Mouse (Mus musculus): Measurements from ENCODE around the gene Aurkc. TPM values are rescaled to one million over a fixed set of nuclear protein-coding genes. Genes with fewer than 3 reads are reported as not detected.
"Not testable (repeated sequence)": the region's sequence is repeated elsewhere in the genome, so short reads cannot be mapped to it uniquely, and the experiment has no call there.

The Aurkc gene
- polyA plus RNA-seq (2015; fragmentation: Nextera tagmentation; extraction: Ambion mirVana), result not detected in 2 replicates

GRCm38 (mm10) chr7:6995251-6995650 is at the start of gene Aurkc:
Gene Aurkc (plus strand): TSS chr7:6995300.
- not testable (repeated sequence) for H3K9me3 ChIP-seq (replicated peaks); H3K36me3 ChIP-seq; H3K4me1 ChIP-seq; H3K27me3 ChIP-seq (replicated peaks); ATAC-seq (ENCODE audit: low FRiP score); H3K9ac ChIP-seq (replicated peaks); H3K4me3 ChIP-seq (replicated peaks); H3K27ac ChIP-seq (replicated peaks); H3K4me2 ChIP-seq
- 86% methylated on average over 11 of the region's 11 CpGs for WGBS

DNA sequence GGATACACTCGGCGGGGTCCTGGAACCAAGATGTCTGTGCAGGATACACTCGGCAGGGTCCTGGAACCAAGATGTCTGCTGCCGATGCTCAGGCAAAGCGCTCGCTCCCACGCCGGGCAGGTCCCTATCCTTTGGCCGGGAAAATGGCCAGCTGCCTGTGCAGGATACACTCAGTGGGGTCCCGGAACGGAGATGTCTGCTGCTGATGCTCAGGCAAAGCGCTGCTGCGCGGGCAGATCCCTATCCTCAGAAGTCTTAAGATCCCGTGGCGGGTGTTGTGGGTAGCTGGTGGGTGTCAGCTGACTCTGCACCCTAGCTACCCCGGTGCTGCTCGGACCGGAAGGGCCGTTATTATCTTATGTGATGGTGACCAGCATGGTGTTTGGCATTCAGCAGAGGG is 47.0 kb upstream of the Aurkc start:
- H3K36me3 ChIP-seq; H3K4me3 ChIP-seq (replicated peaks); ATAC-seq (ENCODE audit: low FRiP score); H3K27ac ChIP-seq (replicated peaks); H3K27me3 ChIP-seq (replicated peaks); H3K4me1 ChIP-seq; H3K9me3 ChIP-seq (replicated peaks); H3K4me2 ChIP-seq; H3K9ac ChIP-seq (replicated peaks): not testable (repeated sequence)
- WGBS, result 96% methylated on average over 20 of the region's 20 CpGs

- Histone ChIP-seq H3K4me2 (no peak overlapping the region), H3K9me3 (replicated peaks) (no peaks in the 10 kb centered on the region), H3K9ac (replicated peaks) (no peak overlapping the region), H3K27ac (replicated peaks) (no peak overlapping the region), H3K4me3 (replicated peaks) (no peak overlapping the region), H3K4me1 (no peaks in the 10 kb centered on the region), H3K27me3 (replicated peaks) (no peaks in the 10 kb centered on the region), H3K36me3 (peaks cover 3% of the 10 kb centered on the region; the same call in 1 of the 2 replicates)
- 93% methylated on average over 4 of the region's 4 CpGs for WGBS
- ATAC-seq (ENCODE audit: low FRiP score), result no peak
Measured at GRCm38 (mm10) chr7:6956576-6956975, 38.5 kb upstream of the Aurkc start.

- no peaks in the 10 kb centered on the region for H3K27me3 ChIP-seq (replicated peaks)
- H3K4me2 ChIP-seq, result no peak overlapping the region
- ATAC-seq (ENCODE audit: low FRiP score), result no peak
- no peaks in the 10 kb centered on the region for H3K4me1 ChIP-seq
- no peak overlapping the region for H3K27ac ChIP-seq (replicated peaks)
- 89% methylated on average over 1 of the region's 1 CpGs for WGBS
- H3K4me3 ChIP-seq (replicated peaks), result no peak overlapping the region
- H3K9ac ChIP-seq (replicated peaks), result no peak overlapping the region
- H3K9me3 ChIP-seq (replicated peaks), result no peaks in the 10 kb centered on the region; the same call in 1 of the 2 replicates
- peaks cover 13% of the 10 kb centered on the region; the same call in 1 of the 2 replicates for H3K36me3 ChIP-seq
Measured at GRCm38 (mm10) chr7:6958574-6958973, 36.5 kb upstream of the Aurkc start.

DNA sequence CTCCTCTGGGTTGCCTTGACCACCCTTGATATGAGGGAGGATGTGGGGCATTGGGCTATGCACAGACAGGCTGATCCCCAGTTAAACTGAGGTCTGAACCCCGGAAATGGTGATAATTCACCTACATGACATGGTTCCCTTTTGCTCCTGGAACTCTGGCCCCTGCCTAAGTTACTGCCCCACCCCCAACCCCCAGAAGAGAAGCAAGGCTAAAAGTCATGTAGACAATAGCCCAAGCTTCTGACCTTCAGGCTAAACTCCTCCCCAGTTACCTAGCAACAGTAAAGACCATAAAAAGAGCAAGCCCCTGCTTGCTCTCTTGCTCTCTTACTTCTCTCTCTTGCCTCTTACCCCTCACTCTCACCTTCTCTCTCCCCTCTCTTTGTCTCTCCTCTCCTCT is 21.5 kb upstream of the Aurkc start:
- no peaks in the 10 kb centered on the region for H3K4me1 ChIP-seq
- no peak for ATAC-seq (ENCODE audit: low FRiP score)
- 67% methylated on average over 1 of the region's 1 CpGs for WGBS
- no peaks in the 10 kb centered on the region for H3K36me3 ChIP-seq
- H3K27me3 ChIP-seq (replicated peaks), result no peaks in the 10 kb centered on the region
- H3K9ac ChIP-seq (replicated peaks), result no peak overlapping the region
- H3K4me2 ChIP-seq, result no peak overlapping the region
- no peak overlapping the region for H3K4me3 ChIP-seq (replicated peaks)
- no peaks in the 10 kb centered on the region for H3K9me3 ChIP-seq (replicated peaks)
- H3K27ac ChIP-seq (replicated peaks), result no peak overlapping the region

DNA sequence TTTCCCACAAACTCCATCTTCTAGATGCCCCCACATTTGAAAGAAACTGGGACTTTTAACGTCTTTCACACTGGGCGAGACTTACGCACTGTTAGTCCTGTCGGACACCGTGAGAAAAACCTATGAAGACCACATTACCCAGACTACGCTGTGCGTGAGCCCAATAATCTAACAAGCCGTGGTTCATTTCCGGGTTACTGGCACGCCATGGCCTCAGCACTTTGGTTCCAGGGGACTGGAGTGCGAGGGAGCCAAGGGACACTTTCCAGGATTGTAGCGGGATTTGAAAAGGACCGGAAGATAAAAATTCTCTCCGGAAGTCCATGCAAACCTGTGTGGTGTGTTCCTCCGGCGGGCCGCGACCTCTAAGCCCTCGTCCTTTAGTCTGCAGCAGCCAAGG is 18.2 kb upstream of the Aurkc start:
- 93% methylated on average over 19 of the region's 19 CpGs for WGBS
- H3K9ac ChIP-seq (replicated peaks), result no peak overlapping the region
- no peak overlapping the region for H3K4me2 ChIP-seq
- no peaks in the 10 kb centered on the region for H3K9me3 ChIP-seq (replicated peaks)
- no peaks in the 10 kb centered on the region for H3K27me3 ChIP-seq (replicated peaks)
- no peaks in the 10 kb centered on the region for H3K36me3 ChIP-seq
- no peaks in the 10 kb centered on the region for H3K4me1 ChIP-seq
- H3K27ac ChIP-seq (replicated peaks), result no peak overlapping the region
- ATAC-seq (ENCODE audit: low FRiP score), result no peak
- H3K4me3 ChIP-seq (replicated peaks), result no peak overlapping the region

- not testable (repeated sequence) for H3K4me2 ChIP-seq; H3K4me1 ChIP-seq; ATAC-seq (ENCODE audit: low FRiP score); H3K9ac ChIP-seq (replicated peaks); H3K27ac ChIP-seq (replicated peaks); H3K36me3 ChIP-seq; H3K9me3 ChIP-seq (replicated peaks); H3K27me3 ChIP-seq (replicated peaks); H3K4me3 ChIP-seq (replicated peaks)
- 55% methylated on average over 3 of the region's 3 CpGs for WGBS
Measured at GRCm38 (mm10) chr7:6998914-6999313, 3.8 kb downstream of the Aurkc start.

GRCm38 (mm10) chr7:7005441-7005840 is 10.3 kb downstream of the Aurkc start:
- not testable (repeated sequence) for H3K9me3 ChIP-seq (replicated peaks); H3K4me3 ChIP-seq (replicated peaks); H3K9ac ChIP-seq (replicated peaks); H3K36me3 ChIP-seq; H3K27me3 ChIP-seq (replicated peaks); H3K27ac ChIP-seq (replicated peaks); H3K4me2 ChIP-seq; ATAC-seq (ENCODE audit: low FRiP score); H3K4me1 ChIP-seq
- 80% methylated on average over 5 of the region's 5 CpGs for WGBS

GRCm38 (mm10) chr7:7027445-7027844 is 32.3 kb downstream of the Aurkc start:
- Histone ChIP-seq H3K4me3 (replicated peaks) (no peak overlapping the region), H3K27ac (replicated peaks) (no peak overlapping the region), H3K36me3 (no peaks in the 10 kb centered on the region), H3K4me2 (no peak overlapping the region), H3K9me3 (replicated peaks) (0 out of 2 replicates have a peak, but pooled peaks cover 6% of the 10 kb centered on the region), H3K4me1 (no peaks in the 10 kb centered on the region), H3K27me3 (replicated peaks) (no peaks in the 10 kb centered on the region), H3K9ac (replicated peaks) (no peak overlapping the region)
- no peak for ATAC-seq (ENCODE audit: low FRiP score)

DNA sequence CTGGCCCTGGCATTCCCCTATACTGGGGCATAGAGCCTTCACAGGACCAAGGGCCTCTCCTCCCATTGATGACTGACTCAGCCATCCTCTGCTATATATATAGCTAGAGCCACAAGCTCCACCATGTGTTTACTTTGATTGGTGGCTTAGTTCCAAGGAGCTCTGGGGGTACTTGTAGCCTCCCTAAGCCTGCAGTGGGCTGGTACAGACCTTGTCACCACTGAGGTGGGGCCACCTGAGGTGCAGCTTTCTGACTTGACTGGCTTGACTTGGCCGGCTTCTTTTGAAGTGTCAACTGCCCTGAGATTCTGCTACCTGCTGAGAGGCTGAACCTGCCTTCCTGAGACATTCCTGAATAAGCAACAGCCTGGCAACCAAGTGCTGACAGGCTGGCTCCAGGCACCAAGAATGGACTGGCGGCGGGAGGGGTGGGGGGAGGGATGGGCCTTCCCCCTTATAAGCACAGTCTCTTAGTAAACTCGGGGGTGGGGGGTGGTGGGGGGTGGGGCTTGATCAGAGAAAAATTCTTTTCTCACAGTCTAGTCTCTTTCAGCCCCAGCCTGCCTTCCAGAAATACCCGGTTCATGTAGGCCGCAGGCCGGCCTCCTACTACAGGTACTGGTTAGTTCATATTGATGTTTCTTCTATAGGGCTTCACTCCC is 54.7 kb downstream of the Aurkc start:
- not testable (repeated sequence) for H3K4me2 ChIP-seq; H3K4me1 ChIP-seq; H3K27ac ChIP-seq (replicated peaks); H3K9ac ChIP-seq (replicated peaks); H3K4me3 ChIP-seq (replicated peaks); H3K9me3 ChIP-seq (replicated peaks); H3K36me3 ChIP-seq; ATAC-seq (ENCODE audit: low FRiP score); H3K27me3 ChIP-seq (replicated peaks)
- WGBS, result 56% methylated on average over 7 of the region's 7 CpGs
